Mouse (Mus musculus) heart, embryonic 14.5 days (tissue): ENCODE measurements around the gene Sh3rf3. TPM values are rescaled to one million over a fixed set of nuclear protein-coding genes. Genes with fewer than 3 reads are reported as not detected.
A peak's percentile ranks its signal among the peaks of the same experiment; 100 is the strongest.

Experiments used
- ATAC-seq: fragments of 200-750 bp; cut with Nextera tagmentation; 2 replicates; pipeline ENCODE4 v1.8.0; 2017; ENCODE audit warnings: low read depth, moderate TSS enrichment; ENCODE audit not compliant: insufficient number of reproducible peaks, insufficient read depth, low FRiP score
- H3K27ac ChIP-seq, 2 experiments: fragments of 200-500 bp in 1 of 2; fragments of 300-500 bp in 1 of 2; sonication (generic) in 1 of 2; replicated peaks in 1 of 2; 2 replicates each; pipeline ENCODE4 v1.5.1; 2012 to 2014; ENCODE audit warnings: low read depth in 2 of 2, low read length in 2 of 2, control low read depth in 1 of 2, mild to moderate bottlenecking in 1 of 2, mixed read lengths in 1 of 2; ENCODE audit not compliant: control insufficient read depth in 1 of 2, insufficient read depth in 1 of 2
- H3K27me3 ChIP-seq: fragments of 300-500 bp; sonication (generic); 2 replicates; pipeline ENCODE4 v1.6.1; 2014; ENCODE audit warnings: mild to moderate bottlenecking, low read length, control low read depth; ENCODE audit not compliant: control insufficient read depth, insufficient read depth
- H3K36me3 ChIP-seq: fragments of 300-500 bp; sonication (generic); 2 replicates; pipeline ENCODE4 v1.6.1; 2014; ENCODE audit warnings: mild to moderate bottlenecking, control low read depth, low read length, mixed read lengths; ENCODE audit not compliant: control insufficient read depth, insufficient read depth
- H3K4me1 ChIP-seq, 2 experiments: fragments of 200-500 bp in 1 of 2; fragments of 300-500 bp in 1 of 2; sonication (generic) in 1 of 2; 2 replicates each; pipeline ENCODE4 v1.6.1; 2012 to 2014; ENCODE audit warnings: low read length in 2 of 2, control low read depth in 1 of 2, mixed read lengths in 1 of 2; ENCODE audit not compliant: control insufficient read depth in 2 of 2, insufficient read depth in 2 of 2
- H3K4me2 ChIP-seq: fragments of 300-500 bp; sonication (generic); 2 replicates; pipeline ENCODE4 v1.6.1; 2014; ENCODE audit warnings: mild to moderate bottlenecking, low read length
- H3K4me3 ChIP-seq, 2 experiments: fragments of 200-500 bp in 1 of 2; fragments of 300-500 bp in 1 of 2; sonication (generic) in 1 of 2; 2 replicates each; pipeline ENCODE4 v1.5.1; 2012 to 2014; ENCODE audit warnings: low read length in 2 of 2, mild to moderate bottlenecking in 2 of 2, control low read depth in 1 of 2, low read depth in 1 of 2, moderate library complexity in 1 of 2; ENCODE audit not compliant: control insufficient read depth in 1 of 2, insufficient read depth in 1 of 2
- H3K9ac ChIP-seq: fragments of 300-500 bp; sonication (generic); 2 replicates; pipeline ENCODE4 v1.6.1; 2014; ENCODE audit warnings: mild to moderate bottlenecking, low read length
- H3K9me3 ChIP-seq: fragments of 300-500 bp; sonication (generic); 2 replicates; pipeline ENCODE4 v1.6.1; 2016; ENCODE audit warnings: low read length, control low read depth; ENCODE audit not compliant: control insufficient read depth
- WGBS: fragments of 180-500 bp; shearing (Covaris S2); extraction: QIAGEN DNeasy Blood & Tissue Kit; methylation state at CpG from one replicate; pipeline ENCODE4 v1.1.7; 2014; 5-methylcytosine and 5-hydroxymethylcytosine counted together
- polyA plus RNA-seq: library from polyadenylated mRNA; unstranded; fragments of >200 nt; fragmentation: Nextera tagmentation; extraction: Ambion mirVana; gene quantifications from 2 replicates; pipeline ENCODE4 v1.2.1, GENCODE M21; 2014

Sh3rf3 gene
- polyA plus RNA-seq, 1 experiment from 2014 or later = 0.65 TPM

GRCm38 (mm10) chr10:58810181-58810580 is 3.0 kb upstream of the Sh3rf3 start:
- H3K36me3 ChIP-seq = no peaks in the 10 kb centered on the region
- no peak overlapping the region for H3K27ac ChIP-seq
- WGBS = 59% methylated on average over 5 of the region's 5 CpGs
- H3K27me3 ChIP-seq = peaks cover 62% of the 10 kb centered on the region
- peaks cover 3 to 6% of the 10 kb centered on the region in 2 experiments; a peak in 1 of 4 replicates for H3K4me1 ChIP-seq
- H3K9me3 ChIP-seq = no peaks in the 10 kb centered on the region
- no peak overlapping the region for H3K4me3 ChIP-seq
- H3K9ac ChIP-seq = no peak overlapping the region
- no peak overlapping the region for H3K4me2 ChIP-seq
- no peak for ATAC-seq

GRCm38 (mm10) chr10:58812210-58813080 is 714 bp upstream of the Sh3rf3 start:
- H3K27me3 ChIP-seq = peaks cover 67% of the 10 kb centered on the region
- ATAC-seq = peak; percentile 74; the same call in 1 of the 2 replicates

GRCm38 (mm10) chr10:58813801-58814191 is 637 bp downstream of the Sh3rf3 start:
- WGBS = 2% methylated on average over 35 of the region's 35 CpGs
- Histone ChIP-seq H3K9me3 (no peaks in the 10 kb centered on the region), H3K27ac (no peak overlapping the region), H3K36me3 (no peaks in the 10 kb centered on the region), H3K27me3 (peaks cover 71% of the 10 kb centered on the region), H3K4me3 (peak overlapping the region; percentile 56 to 65), H3K4me2 (peak overlapping the region; percentile 99), H3K9ac (peak overlapping the region; percentile 62; the same call in 1 of the 2 replicates), H3K4me1 (peaks cover 3 to 6% of the 10 kb centered on the region in 2 experiments; a peak in 1 of 4 replicates)
- no peak for ATAC-seq

More at GRCm38 (mm10) chr10:58812210-58813080, 714 bp upstream of the Sh3rf3 start:
- Histone ChIP-seq H3K9ac (peak overlapping the region; percentile 62), H3K4me2 (peak overlapping the region; percentile 99), H3K4me3 (peak overlapping the region; percentile 56 to 65), H3K36me3 (no peaks in the 10 kb centered on the region), H3K4me1 (peaks cover 3 to 6% of the 10 kb centered on the region in 2 experiments; a peak in 1 of 4 replicates), H3K27ac (no peak overlapping the region), H3K9me3 (no peaks in the 10 kb centered on the region)
- under 1% methylated on average over 62 of the region's 63 CpGs for WGBS

GRCm38 (mm10) chr10:58814486-58814885 is 1.3 kb downstream of the Sh3rf3 start:
- WGBS = 56% methylated on average over 7 of the region's 7 CpGs
- no peaks in the 10 kb centered on the region for H3K9me3 ChIP-seq
- ATAC-seq = no peak
- no peak overlapping the region for H3K27ac ChIP-seq
- peaks cover 3 to 6% of the 10 kb centered on the region in 2 experiments; a peak in 1 of 4 replicates for H3K4me1 ChIP-seq
- H3K27me3 ChIP-seq = peaks cover 71% of the 10 kb centered on the region
- no peaks in the 10 kb centered on the region for H3K36me3 ChIP-seq
- peak overlapping the region; percentile 99; the same call in 1 of the 2 replicates for H3K4me2 ChIP-seq
- no peak overlapping the region for H3K9ac ChIP-seq
- H3K4me3 ChIP-seq = no peak overlapping the region

DNA sequence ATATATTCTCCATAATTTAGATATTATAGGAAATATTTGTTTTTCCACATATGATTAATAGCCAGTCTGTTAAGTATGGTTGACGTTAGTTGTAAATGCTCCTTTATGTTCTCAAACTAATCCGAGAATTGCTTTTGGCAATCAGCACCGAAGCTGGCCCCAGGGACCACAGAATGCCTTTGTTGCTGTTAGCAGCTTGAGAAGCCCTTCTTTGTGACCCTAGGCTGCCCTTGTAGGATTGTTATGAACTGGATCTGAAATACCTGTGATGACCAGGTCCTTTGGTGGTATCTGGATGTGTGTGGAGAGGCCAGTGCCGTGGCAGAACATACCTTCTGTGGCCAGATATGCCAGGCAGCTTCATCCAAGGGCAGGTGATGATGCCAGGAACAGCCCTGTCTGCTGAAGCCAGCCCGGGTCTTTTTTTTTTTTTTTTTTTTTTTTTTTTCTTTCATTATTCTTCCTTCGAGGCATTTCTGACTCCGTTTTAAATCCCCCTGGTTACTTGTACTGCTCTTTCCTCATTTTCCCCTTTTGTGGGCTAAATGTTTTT is 10.9 kb downstream of the Sh3rf3 start:
- peaks cover 20% of the 10 kb centered on the region; the same call in 1 of the 2 replicates for H3K27me3 ChIP-seq
- WGBS = 68% methylated on average over 7 of the region's 7 CpGs

GRCm38 (mm10) chr10:58829251-58830111 is 16.3 kb downstream of the Sh3rf3 start:
- H3K27ac ChIP-seq = no peak overlapping the region
- H3K9ac ChIP-seq = no peak overlapping the region
- H3K9me3 ChIP-seq = no peaks in the 10 kb centered on the region
- ATAC-seq = no peak
- H3K36me3 ChIP-seq = no peaks in the 10 kb centered on the region
- peaks cover 6% of the 10 kb centered on the region for H3K27me3 ChIP-seq
- H3K4me1 ChIP-seq = no peaks in the 10 kb centered on the region
- no peak overlapping the region for H3K4me3 ChIP-seq
- H3K4me2 ChIP-seq = no peak overlapping the region
- 81% methylated on average over 11 of the region's 11 CpGs for WGBS

More for the DNA sequence above, 10.9 kb downstream of the Sh3rf3 start:
- no peaks in the 10 kb centered on the region for H3K9me3 ChIP-seq
- no peaks in the 10 kb centered on the region for H3K4me1 ChIP-seq
- no peak overlapping the region for H3K27ac ChIP-seq
- H3K4me2 ChIP-seq = no peak overlapping the region
- H3K9ac ChIP-seq = no peak overlapping the region
- no peaks in the 10 kb centered on the region for H3K36me3 ChIP-seq
- no peak overlapping the region for H3K4me3 ChIP-seq
- ATAC-seq = no peak

DNA sequence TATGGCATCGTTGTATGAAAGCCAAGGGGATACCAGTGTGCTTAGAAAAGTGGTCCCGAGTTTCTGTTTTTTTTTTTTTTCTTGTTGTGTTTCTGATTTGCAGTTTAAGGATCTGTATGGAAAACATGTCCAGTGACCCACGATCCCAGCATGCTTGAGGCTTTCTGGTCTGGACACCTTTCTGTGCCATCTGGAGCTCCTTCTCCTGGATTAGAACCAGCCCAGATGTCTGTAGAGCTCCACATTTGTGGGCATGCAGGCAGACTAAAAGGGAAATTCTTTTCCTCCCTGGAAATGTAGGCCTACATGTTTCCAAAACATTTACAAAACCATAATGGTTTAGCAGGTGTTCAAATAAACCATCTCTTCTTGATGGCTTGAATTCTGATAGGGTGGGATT is 20.0 kb downstream of the Sh3rf3 start:
- H3K4me3 ChIP-seq = no peak overlapping the region
- H3K9me3 ChIP-seq = no peaks in the 10 kb centered on the region
- H3K4me1 ChIP-seq = peaks cover 0 to 2% of the 10 kb centered on the region in 2 experiments; a peak in 1 of 4 replicates
- H3K4me2 ChIP-seq = no peak overlapping the region
- H3K36me3 ChIP-seq = no peaks in the 10 kb centered on the region
- WGBS = 78% methylated on average over 3 of the region's 3 CpGs
- no peak overlapping the region for H3K27ac ChIP-seq
- peaks cover 6% of the 10 kb centered on the region for H3K27me3 ChIP-seq
- no peak overlapping the region for H3K9ac ChIP-seq
- no peak for ATAC-seq
